Mouse (Mus musculus) retina, postnatal 7 days (tissue): ENCODE data around the gene Phospho1.

Experiments
- DNase-seq: peaks from one replicate; pipeline ENCODE4 v3.0.0-alpha.2; 2012; ENCODE audit warnings: low read depth, low spot score

The Phospho1 gene

DNA sequence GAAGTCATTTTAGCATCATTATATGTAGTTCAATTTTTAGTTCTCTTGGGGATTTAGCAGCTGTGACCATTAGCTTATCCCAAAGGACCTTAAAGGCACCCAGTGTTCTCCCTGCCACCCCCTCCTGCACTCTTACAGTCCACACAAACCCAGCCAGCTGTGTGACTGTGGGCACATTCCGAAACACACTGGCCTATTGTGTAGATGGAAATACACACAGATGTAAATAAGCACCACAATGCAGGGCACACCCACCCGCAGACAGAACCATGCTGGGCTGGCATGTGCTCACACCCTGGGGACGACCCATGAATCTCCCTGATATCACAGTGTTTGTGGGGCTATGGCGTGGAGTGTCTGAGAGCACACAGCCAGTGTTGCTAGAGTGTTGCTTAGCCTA lies 12.1 kb upstream of the Phospho1 start:
- no peak for DNase-seq

DNA sequence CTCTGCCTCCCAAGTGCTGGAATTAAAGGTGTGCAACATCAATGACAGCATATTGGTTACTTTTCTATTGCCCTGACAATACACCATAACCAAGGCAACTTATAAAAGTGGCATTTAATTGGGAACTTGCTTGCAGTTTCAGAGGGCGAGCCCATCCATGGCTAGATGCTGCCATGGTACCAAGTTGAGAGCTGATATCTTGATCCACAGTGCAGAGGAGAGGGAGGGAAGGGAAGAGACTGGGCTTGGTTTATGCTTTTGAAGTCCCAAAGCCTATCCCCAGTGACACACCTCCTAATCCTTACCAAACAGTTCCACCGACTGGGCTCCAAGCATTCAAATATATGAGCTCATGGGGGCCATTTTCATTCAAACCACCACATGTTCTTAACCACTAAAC lies 10.2 kb upstream of the Phospho1 start:
- no peak for DNase-seq

GRCm38 (mm10) chr11:95814857-95815256 lies 9.4 kb upstream of the Phospho1 start:
- no peak for DNase-seq

DNA sequence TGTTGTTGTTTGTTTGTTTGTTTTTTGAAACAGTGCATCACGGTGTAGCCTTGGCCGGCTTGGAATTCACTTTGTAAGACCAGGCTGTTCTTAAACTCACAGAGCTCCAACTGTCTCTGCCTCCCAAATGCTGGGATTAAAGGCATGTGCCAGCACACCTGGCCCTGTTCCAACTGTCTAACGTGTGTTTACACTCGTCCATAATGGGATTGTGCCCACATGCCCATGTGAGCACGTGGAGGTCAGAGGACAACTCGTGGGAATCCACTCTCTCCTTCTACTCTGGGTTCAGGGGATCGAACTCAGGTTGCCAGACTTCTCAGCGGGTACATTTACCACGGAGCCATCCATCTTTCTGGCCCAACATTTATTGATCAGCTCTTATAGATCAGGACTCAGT lies 8.9 kb upstream of the Phospho1 start:
- no peak for DNase-seq

GRCm38 (mm10) chr11:95819138-95819537 lies 5.2 kb upstream of the Phospho1 start:
- no peak for DNase-seq

GRCm38 (mm10) chr11:95821511-95821910 lies 2.8 kb upstream of the Phospho1 start:
- DNase-seq: no peak

DNA sequence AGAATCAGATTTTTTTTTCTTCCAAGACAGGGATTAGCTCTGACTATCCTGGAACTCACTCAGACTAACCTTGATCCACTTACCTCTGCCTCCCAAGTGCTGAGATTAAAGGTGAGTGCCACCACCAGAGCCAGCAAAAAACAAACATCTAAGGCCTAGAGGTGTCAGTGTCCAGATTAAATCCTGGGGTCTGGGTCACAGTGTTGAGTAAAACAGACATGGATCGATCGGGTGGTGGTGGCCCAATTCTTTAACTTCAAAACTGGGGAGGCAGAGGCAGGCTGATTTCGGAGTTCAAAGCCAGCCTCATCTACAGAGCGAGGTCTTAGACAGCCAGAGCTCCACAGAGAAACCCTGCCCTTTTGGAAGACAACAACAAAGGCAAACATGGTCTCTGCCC lies 1.9 kb upstream of the Phospho1 start:
- no peak for DNase-seq

DNA sequence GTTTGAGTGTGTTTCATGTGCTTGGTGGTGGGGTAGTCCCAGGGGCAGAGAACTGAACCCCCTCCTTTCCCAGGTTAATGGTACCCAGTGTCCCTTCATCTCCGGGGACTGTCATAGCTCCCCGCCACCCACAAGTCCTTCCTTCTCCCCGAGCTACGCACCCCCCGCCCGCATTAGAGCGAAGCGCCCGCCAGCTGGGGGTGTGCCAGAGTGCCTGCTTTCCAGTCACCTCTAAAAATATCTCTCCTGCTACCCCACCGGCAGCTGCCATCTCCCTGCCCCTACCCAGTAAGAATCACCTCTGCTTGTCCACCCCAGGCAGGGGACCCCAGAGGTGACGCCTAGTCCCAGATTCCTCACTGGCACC lies 561 bp downstream of the Phospho1 start:
- DNase-seq: no peak

DNA sequence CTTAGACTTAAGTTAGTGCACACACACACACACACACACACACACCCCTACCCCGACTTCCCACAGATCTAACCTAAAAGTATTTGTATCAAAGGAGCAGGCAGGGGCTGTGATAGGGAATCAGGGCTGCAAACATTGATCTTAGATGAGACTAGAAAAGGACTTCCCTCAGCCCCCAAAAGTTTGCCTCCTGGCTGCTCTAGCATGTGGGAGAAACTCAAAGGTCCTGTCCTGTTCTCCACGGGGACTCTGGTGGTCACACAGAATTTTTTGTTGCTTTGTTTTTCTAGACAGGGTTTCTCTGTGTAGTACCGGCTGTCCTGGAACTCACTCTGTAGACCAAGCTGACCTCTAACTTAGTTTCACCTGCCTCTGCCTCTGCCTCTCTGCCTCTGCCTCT lies 1.3 kb downstream of the Phospho1 start:
- no peak for DNase-seq

DNA sequence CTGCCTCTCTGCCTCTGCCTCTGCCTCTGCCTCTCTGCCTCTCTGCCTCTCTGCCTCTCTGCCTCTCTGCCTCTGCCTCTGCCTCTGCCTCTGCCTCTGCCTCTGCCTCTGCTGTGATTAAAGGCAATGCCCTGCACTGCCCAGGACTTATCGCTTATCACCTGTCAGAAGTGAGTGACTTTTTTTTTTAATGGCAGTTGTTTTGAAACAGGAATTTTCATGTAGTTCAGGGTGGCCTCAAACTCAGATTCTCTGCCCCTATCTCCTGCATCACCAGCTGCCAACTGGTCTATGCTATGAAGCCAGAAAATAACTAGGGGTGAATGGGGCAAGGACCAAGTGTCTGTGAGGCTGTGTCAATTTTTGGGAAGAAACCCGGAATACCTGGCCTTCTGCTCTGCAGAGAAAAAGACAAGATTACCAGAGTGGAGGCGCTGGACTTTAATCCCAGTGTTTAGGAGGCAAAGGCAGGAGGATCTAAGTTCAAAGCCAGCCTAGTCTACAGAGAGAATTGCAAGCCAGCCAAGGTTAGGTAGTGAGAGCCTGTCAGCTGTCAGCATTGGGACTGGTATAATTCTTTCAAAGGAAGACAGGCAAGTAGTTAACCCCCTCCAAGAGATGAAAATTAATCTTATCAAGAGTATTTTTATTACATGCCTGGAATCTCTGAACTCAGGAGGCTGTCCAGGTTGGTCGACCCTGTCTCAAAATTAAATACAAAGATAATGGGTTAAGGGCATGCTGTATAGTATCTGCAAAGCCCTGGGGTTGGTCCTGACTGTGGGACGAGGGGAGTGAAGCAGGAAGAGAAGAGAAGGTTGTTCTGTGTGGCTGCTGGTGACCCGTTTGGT lies 2.2 kb downstream of the Phospho1 start:
- DNase-seq: no peak

- no peak for DNase-seq
Observed at GRCm38 (mm10) chr11:95827168-95827447, 2.8 kb downstream of the Phospho1 start.

DNA sequence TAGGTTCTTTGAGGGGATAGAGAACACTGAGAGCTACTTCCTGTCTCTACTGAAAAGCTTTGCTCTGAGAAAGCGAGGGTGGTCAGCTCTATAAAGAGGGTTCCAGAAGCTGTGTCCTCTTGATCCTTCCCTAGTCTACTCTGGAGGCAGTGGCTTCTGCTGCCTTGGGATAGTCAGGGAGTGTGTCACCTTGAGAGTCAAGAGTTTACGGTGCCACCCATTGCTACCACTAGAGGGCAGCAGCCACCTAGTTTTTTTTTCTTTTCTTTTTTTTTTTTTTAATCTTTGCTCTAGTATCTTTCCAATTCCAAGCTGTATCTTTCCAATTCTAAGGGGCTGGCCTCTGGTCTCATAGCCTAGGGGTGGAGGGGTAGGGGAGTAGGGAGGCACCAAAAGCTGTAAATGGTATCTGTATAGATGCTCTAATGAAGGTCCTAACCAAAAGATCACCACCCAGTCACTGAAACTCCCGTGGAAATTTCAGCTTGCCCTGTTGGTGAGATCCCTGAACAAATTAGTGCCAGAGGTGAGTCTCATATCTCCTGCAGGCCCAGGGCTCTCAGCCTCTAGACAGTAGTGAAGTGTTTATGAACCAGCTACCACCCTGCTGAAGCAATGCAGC lies 3.3 kb downstream of the Phospho1 start:
- peak; percentile 69 for DNase-seq

GRCm38 (mm10) chr11:95828181-95828964 lies 4.1 kb downstream of the Phospho1 start:
- DNase-seq: no peak

GRCm38 (mm10) chr11:95829526-95830050 lies 5.3 kb downstream of the Phospho1 start:
- no peak for DNase-seq

DNA sequence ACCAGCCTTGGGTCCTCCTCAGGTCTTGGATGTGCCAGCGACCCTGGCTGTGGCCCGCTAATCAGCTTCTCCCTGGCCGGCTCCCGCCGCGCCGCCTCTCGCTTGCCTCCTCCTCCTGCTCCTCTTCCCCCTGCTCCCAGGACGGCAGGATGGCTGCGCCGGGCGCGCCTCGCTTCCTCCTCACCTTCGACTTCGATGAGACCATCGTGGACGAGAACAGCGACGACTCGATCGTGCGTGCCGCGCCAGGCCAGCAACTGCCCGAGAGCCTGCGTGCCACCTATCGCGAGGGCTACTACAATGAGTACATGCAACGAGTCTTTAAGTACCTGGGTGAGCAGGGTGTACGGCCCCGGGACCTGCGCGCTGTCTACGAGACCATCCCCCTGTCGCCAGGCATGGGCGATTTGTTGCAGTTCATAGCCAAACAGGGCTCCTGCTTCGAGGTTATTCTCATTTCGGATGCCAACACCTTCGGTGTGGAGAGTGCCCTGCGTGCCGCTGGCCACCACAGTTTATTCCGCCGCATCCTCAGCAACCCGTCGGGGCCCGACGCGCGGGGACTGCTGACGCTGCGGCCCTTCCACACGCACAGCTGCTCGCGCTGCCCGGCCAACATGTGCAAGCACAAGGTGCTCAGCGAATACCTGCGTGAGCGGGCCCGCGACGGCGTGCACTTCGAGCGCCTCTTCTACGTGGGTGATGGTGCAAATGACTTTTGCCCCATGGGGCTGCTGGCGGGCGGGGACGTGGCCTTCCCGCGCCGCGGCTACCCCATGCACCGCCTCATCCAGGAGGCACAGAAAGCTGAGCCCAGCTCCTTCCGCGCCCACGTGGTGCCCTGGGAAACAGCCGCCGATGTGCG lies 6.3 kb downstream of the Phospho1 start:
- DNase-seq: no peak

- DNase-seq: no peak
Observed at GRCm38 (mm10) chr11:95831276-95831619, 6.9 kb downstream of the Phospho1 start.

DNA sequence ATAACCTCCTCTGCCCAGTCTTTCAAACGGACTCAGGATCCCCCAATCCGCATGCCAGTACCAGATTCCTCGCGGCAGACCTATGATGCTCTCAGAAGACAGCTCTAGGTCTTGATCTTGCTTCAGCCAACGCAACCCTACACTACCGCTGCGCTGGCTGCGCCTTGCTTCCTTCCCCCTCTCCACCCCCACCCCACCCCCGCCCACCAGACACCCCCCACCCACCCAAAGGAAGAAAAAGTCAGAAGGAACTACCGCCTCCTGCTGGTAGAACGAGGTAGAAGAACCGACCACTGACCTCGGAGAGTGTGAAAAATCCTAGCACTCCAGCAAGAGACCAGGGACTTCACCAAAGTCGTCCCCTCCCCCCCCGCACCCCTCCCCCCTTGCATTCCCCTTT lies 7.3 kb downstream of the Phospho1 start:
- DNase-seq: no peak

- no peak for DNase-seq
Observed at GRCm38 (mm10) chr11:95832129-95833005, 8.1 kb downstream of the Phospho1 start.

DNA sequence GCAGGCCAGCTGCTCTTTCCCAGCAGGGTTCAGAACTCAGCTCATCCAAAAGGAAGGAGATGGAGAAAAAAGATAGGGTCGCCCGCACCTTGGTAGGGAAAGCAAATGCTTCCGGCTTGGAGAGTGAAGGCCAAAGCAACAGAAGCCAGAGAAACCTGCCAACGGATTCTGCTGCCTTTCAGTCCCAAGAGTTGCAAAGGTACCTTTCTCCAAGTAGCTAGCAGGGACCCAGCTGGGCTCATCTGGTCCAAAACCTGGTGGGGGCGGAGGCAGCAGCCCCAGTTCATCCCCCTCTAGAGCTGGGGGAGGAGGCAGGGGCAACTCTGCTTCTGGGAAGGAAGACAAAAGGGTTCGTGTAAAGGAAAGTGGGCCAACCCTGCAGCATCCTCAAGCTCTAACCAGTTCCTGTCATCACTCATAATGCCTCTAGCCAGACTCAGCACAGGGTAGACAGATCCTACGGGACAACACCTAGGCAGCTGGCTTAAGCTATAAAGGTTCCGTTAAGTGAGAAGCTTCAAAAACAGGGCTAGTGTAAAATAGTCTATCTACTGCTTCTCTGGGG lies 8.8 kb downstream of the Phospho1 start:
- no peak for DNase-seq

- DNase-seq: no peak
Observed at GRCm38 (mm10) chr11:95833631-95834142, 9.4 kb downstream of the Phospho1 start.
